Mouse (Mus musculus) C2C12 (cell line): ENCODE results near the gene Prkce.

ENCODE experiments used
- CEBPB ChIP-seq: IDR thresholded peaks from one replicate; pipeline ENCODE4 v1.6.1; 2011; ENCODE audit warnings: low read depth, mild to moderate bottlenecking, control low read depth, moderate library complexity
- CTCF ChIP-seq: IDR thresholded peaks from one replicate; pipeline ENCODE4 v1.5.1; 2011; ENCODE audit not compliant: control insufficient read depth, insufficient read depth, insufficient read length
- MAX ChIP-seq: IDR thresholded peaks from one replicate; pipeline ENCODE4 v1.6.1; 2011; ENCODE audit warnings: mild to moderate bottlenecking, control low read depth
- MYOD1 ChIP-seq: IDR thresholded peaks from one replicate; pipeline ENCODE4 v1.6.1; 2011; ENCODE audit warnings: low read depth; ENCODE audit not compliant: control insufficient read depth, insufficient read length
- MYOG ChIP-seq: IDR thresholded peaks from one replicate; pipeline ENCODE4 v1.6.1; 2011; ENCODE audit not compliant: control insufficient read depth, insufficient read length; ENCODE audit errors: extremely low read depth
- USF1 ChIP-seq: IDR thresholded peaks from one replicate; pipeline ENCODE4 v1.6.1; 2011; ENCODE audit warnings: low read depth, mild to moderate bottlenecking, control low read depth, moderate library complexity

- TF ChIP-seq CTCF (no peak), MYOD1 (no peak), CEBPB (no peak), MYOG (no peak), MAX (no peak), USF1 (no peak)
Measured at GRCm38 (mm10) chr17:86184552-86185209, 17.1 kb downstream of the Prkce start.
